Mouse (Mus musculus): ENCODE results near the gene Megf9. TPM values are rescaled to one million over a fixed set of nuclear protein-coding genes. Genes with fewer than 3 reads are reported as not detected.
A peak's percentile ranks its signal among the peaks of the same experiment; 100 is the strongest.

Megf9 gene
- total and polyA plus RNA-seq, 3 experiments: not detected

- H3K9ac ChIP-seq (ENCODE audit: insufficient read depth, low read depth): peak overlapping the region; percentile 76
- H3K4me2 ChIP-seq (ENCODE audit: insufficient read depth, low read depth, poor library complexity, severe bottlenecking): peak overlapping the region; percentile 91
- H3K36me3 ChIP-seq (replicated peaks in 1 of 2; ENCODE audit: control insufficient read depth in 1 of 2, insufficient read depth in 1 of 2, low read length in 1 of 2): peaks cover 12 to 52% of the 10 kb centered on the region in 2 experiments
- in situ Hi-C loops (cut with MboI; ENCODE audit: low pct_ligation_motif_present, low pct_unique_long_range_greater_than_20kb, low sequenced_read_pairs): no loop called here
- TF ChIP-seq ETS1 (conservative IDR thresholded peaks at IDR 0.05; ENCODE audit: low read depth, low read length) (no peak), PAX5 (IDR thresholded peaks at IDR 0.05; ENCODE audit: low read length) (no peak), CHD2 (IDR thresholded peaks at IDR 0.05; ENCODE audit: low read length) (no peak), NRF1 (IDR thresholded peaks at IDR 0.05; ENCODE audit: low read depth, low read length) (no peak), MYC (IDR thresholded peaks at IDR 0.05; ENCODE audit: low read depth, low read length) (no peak), ZC3H11A (IDR thresholded peaks at IDR 0.05; ENCODE audit: low read depth, low read length) (no peak), USF2 (conservative IDR thresholded peaks at IDR 0.05; ENCODE audit: low read depth, low read length) (no peak)
- H3K79me2 ChIP-seq (replicated peaks; ENCODE audit: control insufficient read depth, extremely low read depth, insufficient read depth, poor library complexity, severe bottlenecking): no peaks in the 10 kb centered on the region; the same call in 1 of the 2 replicates
- peaks cover 10 to 56% of the 10 kb centered on the region in 2 experiments; a peak in 3 of 4 replicates for H3K4me1 ChIP-seq (ENCODE audit: control insufficient read depth in 1 of 2, insufficient read depth in 2 of 2)
- H3K27me3 ChIP-seq (replicated peaks): no peaks in the 10 kb centered on the region
- no peaks in the 10 kb centered on the region for H3K9me3 ChIP-seq (replicated peaks; ENCODE audit: low read length)
- DNase-seq (ENCODE audit: extremely low read depth): no peak
- dilution Hi-C loops (cut with MboI; ENCODE audit: extremely low pct_ligation_motif_present, extremely low pct_unique_long_range_greater_than_20kb, low sequenced_read_pairs): no loop called here
- peak overlapping the region; percentile 58 to 83 (median 61) for H3K4me3 ChIP-seq (replicated peaks in 1 of 3; ENCODE audit: low read depth in 2 of 3, low read length in 2 of 3, poor library complexity in 1 of 3)
- H3K27ac ChIP-seq (ENCODE audit: insufficient read depth, low read depth): peak overlapping the region; percentile 51; the same call in 1 of the 2 replicates
Measured at GRCm38 (mm10) chr4:70399074-70399473, 135.7 kb downstream of the Megf9 start.

GRCm38 (mm10) chr4:70398088-70398487 is 136.7 kb downstream of the Megf9 start:
- Histone ChIP-seq H3K27me3 (replicated peaks) (no peaks in the 10 kb centered on the region), H3K9ac (ENCODE audit: insufficient read depth, low read depth) (peak overlapping the region; percentile 76), H3K36me3 (replicated peaks in 1 of 2; ENCODE audit: control insufficient read depth in 1 of 2, insufficient read depth in 1 of 2, low read length in 1 of 2) (peaks cover 7 to 44% of the 10 kb centered on the region in 2 experiments), H3K27ac (ENCODE audit: insufficient read depth, low read depth) (peak overlapping the region; percentile 64; the same call in 1 of the 2 replicates), H3K4me2 (ENCODE audit: insufficient read depth, low read depth, poor library complexity, severe bottlenecking) (peak overlapping the region; percentile 52; the same call in 1 of the 2 replicates), H3K79me2 (replicated peaks; ENCODE audit: control insufficient read depth, extremely low read depth, insufficient read depth, poor library complexity, severe bottlenecking) (no peaks in the 10 kb centered on the region; the same call in 1 of the 2 replicates), H3K4me1 (ENCODE audit: control insufficient read depth in 1 of 2, insufficient read depth in 2 of 2) (peaks cover 10 to 59% of the 10 kb centered on the region in 2 experiments; a peak in 3 of 4 replicates), H3K9me3 (replicated peaks; ENCODE audit: low read length) (no peaks in the 10 kb centered on the region), H3K4me3 (replicated peaks in 1 of 3; ENCODE audit: low read depth in 2 of 3, low read length in 2 of 3, poor library complexity in 1 of 3) (peak overlapping the region; percentile 58 to 83 (median 61))
- TF ChIP-seq POLR2AphosphoS2 (IDR thresholded peaks at IDR 0.05; ENCODE audit: low read depth, low read length): 0 out of 2 replicates have a peak, but pooled peaks have one; percentile 51
- TF ChIP-seq IRF4 (IDR thresholded peaks at IDR 0.05; ENCODE audit: low read depth, low read length): peak; percentile 32; the same call in 1 of the 2 replicates
- TF ChIP-seq BHLHE40 (IDR thresholded peaks at IDR 0.05; ENCODE audit: low read depth, low read length): peak; percentile 73
- no peak; the same call in 1 of the 2 replicates for TF ChIP-seq JUND (conservative IDR thresholded peaks at IDR 0.05; ENCODE audit: low read depth, low read length)
- TF ChIP-seq RAD21 (IDR thresholded peaks at IDR 0.05; ENCODE audit: low read depth, low read length): no peak
- peak; percentile 40; the same call in 1 of the 2 replicates for TF ChIP-seq HCFC1 (IDR thresholded peaks at IDR 0.05; ENCODE audit: low read depth, low read length)
- no peak for TF ChIP-seq ZC3H11A (IDR thresholded peaks at IDR 0.05; ENCODE audit: low read depth, low read length)
- TF ChIP-seq TCF12 (IDR thresholded peaks at IDR 0.05; ENCODE audit: low read depth, low read length): peak; percentile 57; the same call in 1 of the 2 replicates
- peak; percentile 80 for TF ChIP-seq POLR2A (IDR thresholded peaks at IDR 0.05; ENCODE audit: low read depth, low read length)
- TF ChIP-seq GABPA (IDR thresholded peaks at IDR 0.05; ENCODE audit: insufficient replicate concordance, low read depth, low read length): no peak
- TF ChIP-seq ETS1 (conservative IDR thresholded peaks at IDR 0.05; ENCODE audit: low read depth, low read length): 0 out of 2 replicates have a peak, but pooled peaks have one; percentile 23
- no peak for TF ChIP-seq E2F4 (IDR thresholded peaks at IDR 0.05; ENCODE audit: insufficient replicate concordance, low read depth, low read length)
- peak; percentile 70 for TF ChIP-seq ELF1 (IDR thresholded peaks at IDR 0.05; ENCODE audit: low read depth, low read length)
- peak; percentile 37 for TF ChIP-seq SIN3A (IDR thresholded peaks at IDR 0.05; ENCODE audit: low read length)
- peak; percentile 93 for TF ChIP-seq TBP (conservative IDR thresholded peaks at IDR 0.05; ENCODE audit: low read depth, low read length)
- peak; percentile 90 for TF ChIP-seq ZMIZ1 (IDR thresholded peaks at IDR 0.05; ENCODE audit: low read depth, low read length)
- TF ChIP-seq NELFE (IDR thresholded peaks at IDR 0.05; ENCODE audit: low read depth, low read length): peak; percentile 86
- TF ChIP-seq MAZ (IDR thresholded peaks at IDR 0.05; ENCODE audit: low read depth, low read length): peak; percentile 73; the same call in 1 of the 2 replicates
- dilution Hi-C loops (cut with MboI; ENCODE audit: extremely low pct_ligation_motif_present, extremely low pct_unique_long_range_greater_than_20kb, low sequenced_read_pairs) (no loop called here), in situ Hi-C loops (cut with MboI; ENCODE audit: low pct_ligation_motif_present, low pct_unique_long_range_greater_than_20kb, low sequenced_read_pairs) (no loop called here)
- DNase-seq (ENCODE audit: extremely low read depth): peak; percentile 92

Measured in CH12.LX (cell line).